Mouse (Mus musculus) small intestine, adult 2 months (tissue): ENCODE measurements around the gene Lrrfip1. TPM values are rescaled to one million over a fixed set of nuclear protein-coding genes. Genes with fewer than 3 reads are reported as not detected.

Experiments
- H3K27ac ChIP-seq: fragments of 200-500 bp; 2 replicates; pipeline ENCODE4 v1.5.1; 2012; ENCODE audit warnings: low read depth, low read length, control low read depth, inconsistent platforms; ENCODE audit not compliant: insufficient read depth
- H3K27me3 ChIP-seq: fragments of 200-500 bp; 2 replicates; pipeline ENCODE4 v1.6.1; 2012; ENCODE audit warnings: mild to moderate bottlenecking, moderate library complexity, low read length, inconsistent platforms; ENCODE audit not compliant: control insufficient read depth, insufficient read depth
- H3K36me3 ChIP-seq: fragments of 200-500 bp; 2 replicates; pipeline ENCODE4 v1.6.1; 2012; ENCODE audit warnings: mild to moderate bottlenecking, low read length, control low read depth, inconsistent platforms; ENCODE audit not compliant: control insufficient read depth, insufficient read depth
- H3K4me1 ChIP-seq: fragments of 200-500 bp; 2 replicates; pipeline ENCODE4 v1.6.1; 2012; ENCODE audit warnings: low read length, inconsistent platforms, mixed read lengths; ENCODE audit not compliant: control insufficient read depth, insufficient read depth, insufficient read length
- H3K4me3 ChIP-seq: fragments of 200-500 bp; 2 replicates; pipeline ENCODE4 v1.5.1; 2012; ENCODE audit warnings: low read depth, mild to moderate bottlenecking, control low read depth, inconsistent platforms, low read length, moderate library complexity
- CTCF ChIP-seq: fragments of 200-500 bp; IDR thresholded peaks from 2 replicates; pipeline ENCODE4 v1.5.1; 2012; ENCODE audit warnings: low read depth, mild to moderate bottlenecking, control low read depth, inconsistent platforms, low read length, moderate library complexity, mixed read lengths; ENCODE audit not compliant: insufficient replicate concordance, insufficient read length; ENCODE audit errors: extremely low read depth
- POLR2A ChIP-seq: fragments of 200-500 bp; IDR thresholded peaks from 2 replicates; pipeline ENCODE4 v1.6.1; 2012; ENCODE audit warnings: low read depth, mild to moderate bottlenecking, control low read depth, inconsistent platforms, low read length, moderate library complexity
- WGBS: fragments of 180-500 bp; shearing (Covaris S2); methylation state at CpG from one replicate; pipeline ENCODE4 v1.1.7; 2018; 5-methylcytosine and 5-hydroxymethylcytosine counted together
- polyA plus RNA-seq: library from polyadenylated mRNA; depleted of rRNA; stranded (reverse); fragments of >200 nt; gene quantifications from 2 replicates; pipeline ENCODE4 v1.2.3, GENCODE M21; 2012

Gene Lrrfip1
- polyA plus RNA-seq, 1 experiment: 9.5 TPM

GRCm38 (mm10) chr1:91084374-91084773, 85.8 kb downstream of the Lrrfip1 start:
- Histone ChIP-seq H3K4me1 (peaks cover 15% of the 10 kb centered on the region; the same call in 1 of the 2 replicates), H3K4me3 (no peak overlapping the region), H3K36me3 (peaks cover 8% of the 10 kb centered on the region; the same call in 1 of the 2 replicates), H3K27ac (no peak overlapping the region), H3K27me3 (no peaks in the 10 kb centered on the region)
- TF ChIP-seq CTCF: no peak
- 85% methylated on average over 8 of the region's 8 CpGs for WGBS

- TF ChIP-seq POLR2A (no peak), CTCF (no peak)
- 85% methylated on average over 10 of the region's 10 CpGs for WGBS
- Histone ChIP-seq H3K27ac (no peak overlapping the region), H3K36me3 (peaks cover 7% of the 10 kb centered on the region; the same call in 1 of the 2 replicates), H3K4me3 (no peak overlapping the region), H3K4me1 (peaks cover 10% of the 10 kb centered on the region; the same call in 1 of the 2 replicates), H3K27me3 (no peaks in the 10 kb centered on the region)
Observed at GRCm38 (mm10) chr1:91085009-91085408, 86.5 kb downstream of the Lrrfip1 start.

DNA sequence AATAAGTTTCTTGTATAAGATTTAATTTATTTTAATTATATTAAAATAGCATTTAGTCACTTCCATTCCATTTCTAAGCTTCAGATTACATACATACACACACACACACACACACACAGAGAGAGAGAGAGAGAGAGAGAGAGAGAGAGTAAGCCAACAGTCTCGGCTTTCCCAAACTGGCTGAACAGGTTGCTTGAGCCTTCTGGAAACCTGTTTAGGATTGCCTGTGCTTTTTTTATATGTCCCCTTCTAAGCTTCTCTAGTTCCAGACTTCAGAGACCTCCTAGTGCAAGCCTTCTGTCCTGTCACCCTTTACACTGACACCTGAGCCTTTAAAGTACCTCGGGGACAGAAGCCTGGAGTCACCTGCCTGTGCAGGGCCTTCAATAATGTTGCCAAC, 87.1 kb downstream of the Lrrfip1 start:
- WGBS: 56% methylated on average over 2 of the region's 2 CpGs

DNA sequence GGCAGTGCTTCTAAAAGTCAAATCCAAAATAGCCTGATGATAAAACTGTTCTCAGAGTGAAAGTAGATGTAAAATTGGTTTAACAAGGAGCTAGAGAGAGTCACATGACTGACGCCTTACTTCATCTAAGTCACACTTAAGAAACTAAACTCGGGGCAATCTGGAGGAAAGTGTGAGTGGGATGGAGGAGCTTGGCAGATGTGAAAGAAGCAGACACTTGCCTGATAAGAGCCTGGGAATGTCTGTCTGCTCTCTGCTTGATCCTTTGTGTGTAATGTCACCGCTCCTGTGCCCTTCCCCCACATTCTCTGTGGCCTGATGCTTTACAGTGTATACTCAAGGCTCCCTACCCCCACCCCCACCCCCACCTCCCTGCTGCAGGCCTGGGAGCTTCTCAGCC, 87.8 kb downstream of the Lrrfip1 start:
- no peak overlapping the region for H3K4me3 ChIP-seq
- H3K36me3 ChIP-seq: peaks cover 7% of the 10 kb centered on the region; the same call in 1 of the 2 replicates
- H3K27me3 ChIP-seq: no peaks in the 10 kb centered on the region
- WGBS: 57% methylated on average over 3 of the region's 3 CpGs
- TF ChIP-seq POLR2A: no peak
- no peak for TF ChIP-seq CTCF
- no peak overlapping the region for H3K27ac ChIP-seq
- peaks cover 11% of the 10 kb centered on the region for H3K4me1 ChIP-seq

More for the DNA sequence above, 87.1 kb downstream of the Lrrfip1 start:
- no peak overlapping the region for H3K27ac ChIP-seq
- no peak for TF ChIP-seq CTCF
- TF ChIP-seq POLR2A: no peak
- no peaks in the 10 kb centered on the region for H3K27me3 ChIP-seq
- peaks cover 11% of the 10 kb centered on the region for H3K4me1 ChIP-seq
- H3K36me3 ChIP-seq: peaks cover 8% of the 10 kb centered on the region; the same call in 1 of the 2 replicates
- no peak overlapping the region for H3K4me3 ChIP-seq

DNA sequence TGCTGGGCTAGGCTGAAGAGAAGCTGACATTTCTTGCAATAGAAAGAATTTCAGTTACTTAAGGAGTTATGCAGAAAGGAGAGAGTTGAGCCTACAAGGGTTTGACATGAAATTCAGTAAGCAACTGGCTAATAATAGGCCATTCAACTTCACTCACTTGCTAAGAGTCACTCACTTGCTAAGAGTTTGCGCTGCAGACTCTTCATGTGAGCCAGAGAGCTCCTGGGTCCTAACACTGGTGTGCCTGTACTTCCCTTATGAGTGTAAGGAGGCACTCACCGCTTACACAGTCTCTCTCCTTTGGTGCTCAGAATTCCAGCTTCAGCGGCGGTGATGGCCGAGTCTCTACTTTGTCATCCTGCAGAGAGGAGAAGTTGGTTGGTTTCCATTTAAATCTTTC, 88.2 kb downstream of the Lrrfip1 start:
- Histone ChIP-seq H3K27ac (no peak overlapping the region), H3K27me3 (no peaks in the 10 kb centered on the region), H3K4me3 (no peak overlapping the region), H3K36me3 (peaks cover 9% of the 10 kb centered on the region; the same call in 1 of the 2 replicates), H3K4me1 (peaks cover 14% of the 10 kb centered on the region)
- WGBS: 77% methylated on average over 5 of the region's 5 CpGs
- TF ChIP-seq CTCF (no peak), POLR2A (no peak)

- H3K27ac ChIP-seq: no peak overlapping the region
- TF ChIP-seq POLR2A (no peak), CTCF (no peak)
- H3K4me1 ChIP-seq: peaks cover 17% of the 10 kb centered on the region
- WGBS: 92% methylated on average over 7 of the region's 7 CpGs
- no peak overlapping the region for H3K4me3 ChIP-seq
- H3K36me3 ChIP-seq: peaks cover 6% of the 10 kb centered on the region; the same call in 1 of the 2 replicates
- H3K27me3 ChIP-seq: no peaks in the 10 kb centered on the region
Observed at GRCm38 (mm10) chr1:91088027-91088426, 89.5 kb downstream of the Lrrfip1 start.

- Histone ChIP-seq H3K27ac (no peak overlapping the region), H3K4me1 (peaks cover 11% of the 10 kb centered on the region), H3K36me3 (peaks cover 6% of the 10 kb centered on the region; the same call in 1 of the 2 replicates), H3K27me3 (no peaks in the 10 kb centered on the region), H3K4me3 (no peak overlapping the region)
- TF ChIP-seq POLR2A: no peak
- TF ChIP-seq CTCF: no peak
- WGBS: 61% methylated on average over 8 of the region's 8 CpGs
Observed at GRCm38 (mm10) chr1:91088941-91089340, 90.4 kb downstream of the Lrrfip1 start.
